Mouse (Mus musculus) CH12.LX (cell line): ENCODE results near the gene Col16a1. TPM values are rescaled to one million over a fixed set of nuclear protein-coding genes. Genes with fewer than 3 reads are reported as not detected.

Source experiments
- DNase-seq: peaks from one replicate; pipeline ENCODE4 v3.0.0-alpha.2; 2013; ENCODE audit errors: extremely low read depth
- H3K27ac ChIP-seq: 2 replicates; pipeline ENCODE4 v1.5.1; 2012; ENCODE audit warnings: low read depth, mild to moderate bottlenecking, control low read depth, moderate library complexity; ENCODE audit not compliant: insufficient read depth
- H3K27me3 ChIP-seq: replicated peaks from 2 replicates; pipeline ENCODE3; 2012; ENCODE audit warnings: inconsistent platforms
- H3K36me3 ChIP-seq, 2 experiments: replicated peaks in 1 of 2; 2 replicates each; pipeline versions ENCODE3 to v1.6.1; 2012; ENCODE audit warnings: inconsistent platforms in 1 of 2, low read length in 1 of 2, mild to moderate bottlenecking in 1 of 2, mixed read lengths in 1 of 2, moderate library complexity in 1 of 2; ENCODE audit not compliant: control insufficient read depth in 1 of 2, insufficient read depth in 1 of 2
- H3K4me1 ChIP-seq, 2 experiments: 2 replicates each; pipeline ENCODE4 v1.6.1; 2012; ENCODE audit warnings: inconsistent platforms in 1 of 2, moderate library complexity in 1 of 2; ENCODE audit not compliant: insufficient read depth in 2 of 2, control insufficient read depth in 1 of 2
- H3K4me2 ChIP-seq: 2 replicates; pipeline ENCODE4 v1.6.1; 2012; ENCODE audit warnings: low read depth, mild to moderate bottlenecking, control low read depth; ENCODE audit not compliant: poor library complexity, insufficient read depth, severe bottlenecking
- H3K4me3 ChIP-seq, 3 experiments: fragments of 150-350 bp in 1 of 3; sonication (generic) in 1 of 3; replicated peaks in 1 of 3; 2 replicates each; pipeline versions ENCODE3 to v1.5.1; 2011 to 2012; ENCODE audit warnings: low read depth in 2 of 3, low read length in 2 of 3, mild to moderate bottlenecking in 2 of 3, moderate library complexity in 2 of 3, control low read depth in 1 of 3, improper control_type of control experiment in 1 of 3, inconsistent platforms in 1 of 3, mixed read lengths in 1 of 3; ENCODE audit not compliant: poor library complexity in 1 of 3
- H3K79me2 ChIP-seq: replicated peaks from 2 replicates; pipeline ENCODE4 v1.6.1; 2012; ENCODE audit warnings: mild to moderate bottlenecking, moderate library complexity; ENCODE audit not compliant: control insufficient read depth, poor library complexity, insufficient read depth, severe bottlenecking; ENCODE audit errors: extremely low read depth
- H3K9ac ChIP-seq: 2 replicates; pipeline ENCODE4 v1.6.1; 2012; ENCODE audit warnings: low read depth, mild to moderate bottlenecking, control low read depth, moderate library complexity; ENCODE audit not compliant: insufficient read depth
- H3K9me3 ChIP-seq: replicated peaks from 2 replicates; pipeline ENCODE3; 2012; ENCODE audit warnings: low read length, inconsistent platforms, mixed read lengths
- BHLHE40 ChIP-seq: IDR thresholded peaks from 2 replicates; pipeline ENCODE4 v1.6.1; 2011; ENCODE audit warnings: mild to moderate bottlenecking, low read depth, low read length, improper control_type of control experiment
- CHD1 ChIP-seq: IDR thresholded peaks from 2 replicates; pipeline ENCODE4 v1.6.1; 2012; ENCODE audit warnings: low read depth, low read length, improper control_type of control experiment, inconsistent platforms
- CHD2 ChIP-seq: IDR thresholded peaks from 2 replicates; pipeline ENCODE4 v1.6.1; 2011; ENCODE audit warnings: low read length, improper control_type of control experiment
- CTCF ChIP-seq, 2 experiments: IDR thresholded peaks in 1 of 2; conservative IDR thresholded peaks in 1 of 2; 2 replicates each; pipeline ENCODE4 v1.5.1; 2011 to 2012; ENCODE audit warnings: low read depth in 2 of 2, low read length in 2 of 2, improper control_type of control experiment in 1 of 2, inconsistent platforms in 1 of 2, mild to moderate bottlenecking in 1 of 2, moderate library complexity in 1 of 2
- E2F4 ChIP-seq: IDR thresholded peaks from 2 replicates; pipeline ENCODE4 v1.6.1; 2011; ENCODE audit warnings: low read depth, low read length, improper control_type of control experiment; ENCODE audit not compliant: insufficient replicate concordance
- ELF1 ChIP-seq: IDR thresholded peaks from 2 replicates; pipeline ENCODE4 v1.6.1; 2014; ENCODE audit warnings: low read depth, mild to moderate bottlenecking, inconsistent platforms, low read length, improper control_type of control experiment
- EP300 ChIP-seq: IDR thresholded peaks from 2 replicates; pipeline ENCODE4 v1.6.1; 2011; ENCODE audit warnings: low read length, improper control_type of control experiment
- GABPA ChIP-seq: IDR thresholded peaks from 2 replicates; pipeline ENCODE4 v1.6.1; 2012; ENCODE audit warnings: low read depth, low read length, improper control_type of control experiment, inconsistent platforms; ENCODE audit not compliant: insufficient replicate concordance
- HCFC1 ChIP-seq: IDR thresholded peaks from 2 replicates; pipeline ENCODE4 v1.6.1; 2012; ENCODE audit warnings: low read depth, mild to moderate bottlenecking, inconsistent platforms, low read length, improper control_type of control experiment
- JUN ChIP-seq: IDR thresholded peaks from 2 replicates; pipeline ENCODE4 v1.6.1; 2011; ENCODE audit warnings: low read depth, mild to moderate bottlenecking, low read length, improper control_type of control experiment, moderate library complexity; ENCODE audit not compliant: insufficient read depth
- KAT2A ChIP-seq: IDR thresholded peaks from 2 replicates; pipeline ENCODE4 v1.6.1; 2012; ENCODE audit warnings: low read length, improper control_type of control experiment, inconsistent platforms; ENCODE audit not compliant: insufficient replicate concordance
- MAZ ChIP-seq: IDR thresholded peaks from 2 replicates; pipeline ENCODE4 v1.6.1; 2012; ENCODE audit warnings: low read depth, mild to moderate bottlenecking, inconsistent platforms, low read length, improper control_type of control experiment, moderate library complexity
- NELFE ChIP-seq: IDR thresholded peaks from 2 replicates; pipeline ENCODE4 v1.6.1; 2011; ENCODE audit warnings: low read depth, low read length, improper control_type of control experiment
- NRF1 ChIP-seq: IDR thresholded peaks from 2 replicates; pipeline ENCODE4 v1.6.1; 2014; ENCODE audit warnings: low read depth, mild to moderate bottlenecking, inconsistent platforms, low read length, improper control_type of control experiment, moderate library complexity
- RAD21 ChIP-seq: IDR thresholded peaks from 2 replicates; pipeline ENCODE4 v1.6.1; 2011; ENCODE audit warnings: low read depth, mild to moderate bottlenecking, low read length, improper control_type of control experiment, moderate library complexity
- RCOR1 ChIP-seq: conservative IDR thresholded peaks from 2 replicates; pipeline ENCODE4 v1.6.1; 2012; ENCODE audit warnings: low read depth, mild to moderate bottlenecking, inconsistent platforms, low read length, improper control_type of control experiment
- UBTF ChIP-seq: IDR thresholded peaks from 2 replicates; pipeline ENCODE4 v1.6.1; 2012; ENCODE audit warnings: low read depth, mild to moderate bottlenecking, inconsistent platforms, low read length, improper control_type of control experiment, moderate library complexity
- USF2 ChIP-seq: conservative IDR thresholded peaks from 2 replicates; pipeline ENCODE4 v1.6.1; 2011; ENCODE audit warnings: low read depth, low read length, improper control_type of control experiment
- ZMIZ1 ChIP-seq: IDR thresholded peaks from 2 replicates; pipeline ENCODE4 v1.6.1; 2012; ENCODE audit warnings: low read depth, mild to moderate bottlenecking, inconsistent platforms, low read length, improper control_type of control experiment
- ZNF384 ChIP-seq: IDR thresholded peaks from 2 replicates; pipeline ENCODE4 v1.6.1; 2012; ENCODE audit warnings: low read depth, low read length, improper control_type of control experiment, inconsistent platforms
- dilution Hi-C: fragments of 300-500 bp; cut with MboI; formaldehyde crosslinking; loops from 2 replicates; pipeline ENCODE4 v1.14.3; 2020; ENCODE audit warnings: low sequenced_read_pairs; ENCODE audit not compliant: extremely low pct_unique_long_range_greater_than_20kb, extremely low pct_ligation_motif_present
- in situ Hi-C: fragments of 300-500 bp; cut with MboI; formaldehyde crosslinking; loops from 3 replicates; pipeline ENCODE4 v1.14.3; 2019; ENCODE audit warnings: low sequenced_read_pairs, low pct_ligation_motif_present, low pct_unique_long_range_greater_than_20kb, mixed read lengths
- polyA plus RNA-seq: library from polyadenylated mRNA; unstranded; fragments of >175 nt; gene quantifications from 2 replicates; pipeline ENCODE4 v1.2.1, GENCODE M21; 2012; ENCODE audit warnings: low read depth; ENCODE audit not compliant: insufficient read length
- total RNA-seq, 2 experiments: library from RNA; depleted of rRNA; stranded (reverse); fragments of 300-350 nt in 1 of 2; fragments of >200 nt in 1 of 2; gene quantifications; 2 replicates each; pipeline ENCODE4 v1.2.3; 2012 to 2014

The Col16a1 gene
- total and polyA plus RNA-seq, 3 experiments = not detected

DNA sequence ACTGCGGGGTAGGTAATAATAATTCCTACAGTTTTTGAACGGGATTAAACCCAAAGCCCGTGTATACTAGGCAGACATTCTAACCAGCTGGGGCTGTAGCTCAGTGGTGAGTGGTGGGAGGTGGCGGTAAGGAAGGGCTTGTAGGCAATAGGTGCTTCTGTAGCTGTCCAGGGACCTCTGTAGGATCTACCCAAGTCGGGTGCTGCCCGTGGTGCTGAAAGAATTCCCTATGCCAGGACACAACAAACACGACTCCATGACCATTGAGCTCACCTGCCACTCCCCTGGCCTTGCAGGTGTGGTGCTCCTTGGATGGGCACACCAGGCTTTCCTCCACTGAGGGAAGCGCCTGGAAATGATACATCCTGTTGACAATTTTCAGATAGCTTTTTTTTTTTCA, 22.1 kb upstream of the Col16a1 start:
- no peak for DNase-seq

DNA sequence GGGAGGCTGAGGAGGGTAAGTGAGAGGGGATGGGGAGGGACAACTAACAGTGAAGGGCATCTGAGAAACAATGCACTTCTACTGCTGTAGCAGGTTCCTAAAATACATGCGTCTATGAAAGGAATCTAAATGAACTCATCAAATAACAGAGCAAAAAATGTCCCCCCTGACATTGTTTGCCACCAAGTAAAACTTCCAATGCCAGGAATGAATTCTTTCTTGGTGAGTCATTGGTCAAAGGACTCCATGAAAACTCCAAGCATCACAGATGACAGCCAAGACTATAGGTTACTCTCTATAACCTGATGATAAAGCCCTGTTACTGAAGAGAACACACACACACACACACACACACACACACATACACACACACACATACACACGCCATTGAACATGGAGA, 16.5 kb upstream of the Col16a1 start:
- Histone ChIP-seq H3K27me3 (peaks cover 89% of the 10 kb centered on the region), H3K36me3 (no peaks in the 10 kb centered on the region), H3K9me3 (peaks cover 8% of the 10 kb centered on the region), H3K9ac (no peak overlapping the region), H3K4me2 (no peak overlapping the region), H3K79me2 (no peaks in the 10 kb centered on the region), H3K4me1 (peaks cover 5 to 10% of the 10 kb centered on the region in 2 experiments; a peak in 2 of 4 replicates), H3K4me3 (no peak overlapping the region), H3K27ac (no peak overlapping the region)
- in situ Hi-C loops (no loop called here), dilution Hi-C loops (no loop called here)
- DNase-seq = no peak
- TF ChIP-seq USF2 (no peak), NRF1 (no peak), CHD2 (no peak), JUN (no peak), HCFC1 (no peak), RCOR1 (no peak), BHLHE40 (no peak), NELFE (no peak), ZNF384 (no peak), ZMIZ1 (no peak), RAD21 (no peak), MAZ (no peak), KAT2A (no peak), EP300 (no peak)

More for the DNA sequence above, 22.1 kb upstream of the Col16a1 start:
- Histone ChIP-seq H3K36me3 (no peaks in the 10 kb centered on the region), H3K27me3 (peaks cover 92% of the 10 kb centered on the region), H3K27ac (no peak overlapping the region), H3K4me3 (no peak overlapping the region), H3K4me2 (no peak overlapping the region), H3K79me2 (no peaks in the 10 kb centered on the region), H3K9me3 (peaks cover 9% of the 10 kb centered on the region), H3K4me1 (no peaks in the 10 kb centered on the region), H3K9ac (no peak overlapping the region)
- dilution Hi-C loops = no loop called here
- in situ Hi-C loops = no loop called here
- TF ChIP-seq MAZ = no peak
- TF ChIP-seq CHD1 = no peak
- TF ChIP-seq KAT2A = no peak
- no peak for TF ChIP-seq ELF1
- no peak for TF ChIP-seq GABPA
- TF ChIP-seq CTCF (conservative IDR thresholded peaks at IDR 0.05 in 1 of 2, IDR thresholded peaks at IDR 0.05 in 1 of 2; ENCODE audit: low read depth in 2 of 2, low read length in 2 of 2) = no peak
- no peak for TF ChIP-seq E2F4
- no peak for TF ChIP-seq EP300
- TF ChIP-seq RCOR1 = no peak
- no peak for TF ChIP-seq UBTF
